Mouse (Mus musculus) liver, postnatal 0 days (tissue): ENCODE results near the gene Abca15.

Source experiments
- CTCF ChIP-seq: sonication (generic); IDR thresholded peaks from 2 replicates; pipeline ENCODE4 v1.5.1; 2016; ENCODE audit warnings: antibody characterized with exemption, low read depth
- EP300 ChIP-seq: IDR thresholded peaks from 2 replicates; pipeline ENCODE4 v1.6.1; 2016; ENCODE audit warnings: antibody characterized with exemption, low read depth, mild to moderate bottlenecking

- no peak for TF ChIP-seq CTCF
- TF ChIP-seq EP300 = no peak
These were observed 5.5 kb upstream of the Abca15 start for GRCm38 (mm10) chr7:120322963-120323362.
